Mouse (Mus musculus) liver, adult 2 months (tissue): ENCODE data around the gene Zc3hc1.

Experiments
- CTCF ChIP-seq: fragments of 200-500 bp; IDR thresholded peaks from 2 replicates; pipeline ENCODE4 v1.5.1; 2011; ENCODE audit warnings: low read depth, low read length, control low read depth
- POLR2A ChIP-seq: fragments of 200-500 bp; IDR thresholded peaks from 2 replicates; pipeline ENCODE4 v1.6.1; 2011; ENCODE audit warnings: low read length, control low read depth; ENCODE audit not compliant: insufficient read depth; ENCODE audit errors: extremely low read depth

DNA sequence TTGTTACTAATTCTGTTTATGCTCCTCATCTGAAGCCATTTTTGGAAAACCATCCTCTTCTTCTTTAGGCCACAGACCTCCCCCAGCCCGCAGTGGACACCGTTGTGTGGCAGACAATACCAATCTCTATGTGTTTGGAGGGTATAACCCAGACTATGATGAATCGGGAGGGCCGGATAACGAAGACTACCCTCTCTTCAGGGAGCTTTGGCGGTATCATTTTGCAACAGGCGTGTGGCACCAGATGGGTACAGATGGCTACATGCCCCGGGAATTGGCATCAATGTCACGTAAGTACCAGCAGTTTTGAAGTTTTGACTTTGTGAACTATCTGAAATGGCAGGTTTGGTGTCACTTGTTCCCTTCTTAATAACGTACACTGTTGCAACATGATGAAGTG, 48.7 kb upstream of the Zc3hc1 start:
- TF ChIP-seq CTCF (no peak), POLR2A (no peak)
